Mouse (Mus musculus) ES-Bruce4 (cell line): ENCODE data around the gene Cd300c.

ENCODE experiments used
- CTCF ChIP-seq: IDR thresholded peaks from one replicate; pipeline ENCODE4 v1.8.1; 2011; ENCODE audit warnings: low read depth, low read length
- EP300 ChIP-seq: IDR thresholded peaks from 2 replicates; pipeline ENCODE4 v1.6.1; 2011; ENCODE audit warnings: low read depth, low read length; ENCODE audit not compliant: insufficient read depth
- POLR2A ChIP-seq: IDR thresholded peaks from one replicate; pipeline ENCODE4 v1.8.1; 2011; ENCODE audit warnings: low read length; ENCODE audit not compliant: insufficient read depth

DNA sequence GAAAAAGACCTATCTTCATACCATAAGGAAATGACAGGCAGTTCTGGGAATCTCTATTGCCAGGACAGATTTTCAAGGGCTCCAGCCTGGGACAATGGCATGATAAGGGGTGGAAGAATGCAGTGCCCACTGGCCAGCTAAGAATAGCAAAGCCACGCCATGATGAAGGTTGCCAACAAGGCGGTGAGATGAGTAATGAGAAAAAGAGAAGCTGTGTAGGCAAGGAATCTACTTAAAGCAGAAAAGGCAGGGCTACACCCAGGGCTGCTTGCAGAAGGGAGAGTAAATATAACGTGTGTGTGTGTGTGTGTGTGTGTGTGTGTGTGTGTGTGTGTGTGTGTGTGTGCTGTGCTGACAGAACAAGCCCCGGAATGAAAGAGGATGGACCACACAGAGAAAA, 12.9 kb upstream of the Cd300c start:
- TF ChIP-seq EP300 (no peak), CTCF (no peak), POLR2A (no peak)
